Mouse (Mus musculus): ENCODE results near the gene Fermt2. TPM values are rescaled to one million over a fixed set of nuclear protein-coding genes. Genes with fewer than 3 reads are reported as not detected.

Fermt2 gene
- polyA plus RNA-seq (2017; shearing (Covaris generic)) = 0.50 TPM

DNA sequence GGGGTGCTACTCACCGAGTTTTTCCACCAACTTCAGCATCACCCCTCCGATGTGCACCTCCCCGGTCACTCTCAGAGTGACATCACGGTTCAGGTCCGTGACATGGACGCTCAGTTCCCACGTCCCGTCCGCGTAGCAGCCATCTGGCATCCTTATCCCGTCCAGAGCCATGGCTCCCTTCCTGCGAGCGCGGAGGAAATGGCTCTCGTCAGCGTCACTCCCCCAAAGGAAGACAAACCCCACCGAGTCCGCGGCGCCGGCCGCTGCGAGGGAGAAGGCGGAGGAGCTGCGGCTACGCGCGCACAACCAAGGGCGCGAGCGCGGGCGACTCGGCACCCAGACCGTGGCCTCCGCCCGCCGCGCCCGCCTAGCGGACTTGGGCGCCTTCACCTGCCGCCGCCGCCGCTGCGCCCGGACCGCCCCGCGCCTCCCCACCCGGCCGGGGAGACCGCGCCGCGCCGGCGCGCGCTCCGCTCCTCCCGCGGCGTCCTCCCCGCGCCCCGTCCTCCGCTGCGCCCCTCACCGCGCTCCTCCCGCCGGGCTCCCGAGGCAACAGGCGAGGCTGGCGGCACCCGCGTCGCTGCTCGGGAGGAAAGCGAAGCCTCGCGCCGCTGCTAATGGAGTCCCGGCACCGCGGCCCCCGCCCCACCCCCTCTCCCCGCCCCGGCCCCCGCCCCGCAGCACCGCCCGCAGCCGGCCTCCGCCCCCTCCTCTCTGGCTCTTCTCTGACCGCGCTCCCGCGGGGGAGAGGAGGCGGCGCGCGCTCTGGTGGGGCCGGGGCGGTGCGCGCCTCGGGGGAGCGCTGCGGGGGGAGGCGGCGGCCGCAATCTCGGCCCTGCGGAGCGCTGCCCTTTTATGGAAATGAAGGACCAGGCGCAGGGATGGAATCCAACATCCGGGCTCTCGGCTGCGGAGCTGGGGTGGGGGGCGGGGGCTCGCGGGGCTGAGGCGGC is at the start of gene Fermt2:
Gene Fermt2 (minus strand): TSS at position 708 of the 953 bp plus-strand sequence.

Other genes starting within 250 kb of the Fermt2 start
- 15.4 TPM for gene Ero1l, start 211.3 kb downstream of the Fermt2 start, polyA plus RNA-seq (2017; shearing (Covaris generic))
- 143 TPM for gene Psmc6, start 200.3 kb downstream of the Fermt2 start, polyA plus RNA-seq (2017; shearing (Covaris generic))
- 6.0 TPM for gene Styx, start 179.0 kb downstream of the Fermt2 start, polyA plus RNA-seq (2017; shearing (Covaris generic))
- gene Gnpnat1, start 125.2 kb downstream of the Fermt2 start, polyA plus RNA-seq (2017; shearing (Covaris generic)) = 84.0 TPM
- gene Ddhd1, start 128.0 kb upstream of the Fermt2 start, polyA plus RNA-seq (2017; shearing (Covaris generic)) = 5.4 TPM

Data from CD4-positive, CD25-positive, alpha-beta regulatory T cell, adult 9 weeks (primary cell).